8 mouse cellular contexts compared by ENCODE assay signal in genomic region chr17:56424726-56425583, GRCm38 (mm10). TPM values are rescaled to one million over a fixed set of nuclear protein-coding genes. Genes with fewer than 3 reads are reported as not detected.
A peak's percentile ranks its signal among the peaks of the same experiment; 100 is the strongest.
DNase-seq lines count a peak whose midpoint lies in the region; ATAC-seq lines count a peak whose summit lies in the region.

No protein-coding gene starts in this region.

- H3K4me1 ChIP-seq in limb, embryonic 12.5 days (replicated peaks): peaks cover 19% of the 10 kb centered on the region; the same call in 1 of the 2 replicates
- H3K4me1 ChIP-seq in midbrain, embryonic 14.5 days (ENCODE audit: control insufficient read depth, insufficient read depth, low read length): peaks cover 10% of the 10 kb centered on the region; the same call in 1 of the 2 replicates

- 11% methylated on average over 70 of the region's 77 CpGs for WGBS in limb, embryonic 12.5 days
- WGBS in midbrain, embryonic 14.5 days: 15% methylated on average over 70 of the region's 77 CpGs

- DNase-seq in left cerebral cortex, postnatal 4 days: peak; percentile 41
- DNase-seq in left cerebral cortex, adult 8-10 months (ENCODE audit: low spot score in 2 of 2): no peak
- peak; percentile 72 for DNase-seq in embryo, embryonic 10.5 days (ENCODE audit: low spot score)
- peak; percentile 54 for DNase-seq in midbrain, embryonic 14.5 days
- peak; percentile 87 for DNase-seq in testis, postnatal 14 days (ENCODE audit: low spot score)
- no peak for DNase-seq in layer of hippocampus, adult 9-10 months (ENCODE audit: low spot score)

- peaks cover 85% of the 10 kb centered on the region for H3K36me3 ChIP-seq in limb, embryonic 12.5 days
- peaks cover 95% of the 10 kb centered on the region for H3K36me3 ChIP-seq in midbrain, embryonic 14.5 days (ENCODE audit: control insufficient read depth, insufficient read depth, low read length)

- peak overlapping the region; percentile 90 for H3K4me2 ChIP-seq in limb, embryonic 12.5 days
- peak overlapping the region; percentile 52 for H3K4me2 ChIP-seq in midbrain, embryonic 14.5 days (ENCODE audit: low read length)

- H3K27me3 ChIP-seq in limb, embryonic 12.5 days: peaks cover 12% of the 10 kb centered on the region; the same call in 1 of the 2 replicates
- no peaks in the 10 kb centered on the region for H3K27me3 ChIP-seq in midbrain, embryonic 14.5 days (ENCODE audit: control insufficient read depth, insufficient read depth, low read length)

- H3K4me3 ChIP-seq in limb, embryonic 12.5 days (replicated peaks): peak overlapping the region; percentile 55
- peak overlapping the region; percentile 19 for H3K4me3 ChIP-seq in midbrain, embryonic 14.5 days (replicated peaks; ENCODE audit: low read depth, low read length)

- H3K9ac ChIP-seq in limb, embryonic 12.5 days (replicated peaks): peak overlapping the region; percentile 74
- peak overlapping the region; percentile 39; the same call in 1 of the 2 replicates for H3K9ac ChIP-seq in midbrain, embryonic 14.5 days (replicated peaks; ENCODE audit: low read length)

- H3K9me3 ChIP-seq in limb, embryonic 12.5 days: no peaks in the 10 kb centered on the region
- H3K9me3 ChIP-seq in midbrain, embryonic 14.5 days (ENCODE audit: control insufficient read depth, low read length): no peaks in the 10 kb centered on the region

- H3K27ac ChIP-seq in limb, embryonic 12.5 days: peak overlapping the region; percentile 84
- peak overlapping the region; percentile 41; the same call in 1 of the 2 replicates for H3K27ac ChIP-seq in midbrain, embryonic 14.5 days (replicated peaks; ENCODE audit: low read depth, low read length)

- intact Hi-C loops in left cerebral cortex, postnatal 4 days (cut with DNase I): no loop called here

- peak; percentile 43 to 46; a peak in 2 of 4 replicates for ATAC-seq in hematopoietic stem cell, adult 5-6 weeks (replicated peaks in 1 of 2; ENCODE audit: insufficient read depth in 1 of 2, low FRiP score in 2 of 2, low TSS enrichment in 1 of 2, low read depth in 1 of 2, poor library complexity in 2 of 2, severe bottlenecking in 2 of 2)
- peak; percentile 90 for ATAC-seq in limb, embryonic 12.5 days (ENCODE audit: insufficient number of reproducible peaks, insufficient read depth, low FRiP score, low TSS enrichment, low read depth)
- ATAC-seq in midbrain, embryonic 14.5 days (ENCODE audit: low FRiP score, low TSS enrichment): peak; percentile 29; the same call in 1 of the 2 replicates

RNA-seq across cellular contexts. Expression of gene Ptprs, which starts 51.3 kb away (rescaled TPM):
- 100 to 1,000 TPM; 821 to 872 TPM for total RNA-seq in left cerebral cortex, postnatal 4 days (2021)
- 100 to 1,000 TPM; 559 to 588 (median 565) TPM for total RNA-seq in left cerebral cortex, adult 8-10 months (2022)
- total RNA-seq in hematopoietic stem cell, adult 5-6 weeks (2017): 67.9 and 85.5 TPM in 2 replicates
- 113 and 126 TPM in 2 replicates for polyA plus RNA-seq in limb, embryonic 12.5 days (2016; fragmentation: Nextera tagmentation; extraction: Ambion mirVana)
- polyA plus RNA-seq in midbrain, embryonic 14.5 days (2014; fragmentation: Nextera tagmentation; extraction: Ambion mirVana): 304 and 345 TPM in 2 replicates

Comparison
In these comparisons a context has a peak if more than half of its experiments do, and no peak if none do; other contexts are left out.
1. DNase-seq: peak in left cerebral cortex, postnatal 4 days (single experiment), embryo, embryonic 10.5 days (single experiment), midbrain, embryonic 14.5 days (single experiment) and testis, postnatal 14 days (single experiment); none in left cerebral cortex, adult 8-10 months (0 of 2) and layer of hippocampus, adult 9-10 months (single experiment).
2. ATAC-seq: peak in every context shown above with its lines; median percentile 90 in limb, embryonic 12.5 days; 44 in hematopoietic stem cell, adult 5-6 weeks; 29 in midbrain, embryonic 14.5 days.